Mouse (Mus musculus) olfactory bulb, adult 2 months (tissue): Measurements from ENCODE around the gene Ell2.

Source experiments
- CTCF ChIP-seq: fragments of 200-500 bp; IDR thresholded peaks from 2 replicates; pipeline ENCODE4 v1.5.1; 2012; ENCODE audit warnings: low read depth, mild to moderate bottlenecking, low read length, moderate library complexity; ENCODE audit not compliant: insufficient read depth
- POLR2A ChIP-seq: fragments of 200-500 bp; IDR thresholded peaks from 2 replicates; pipeline ENCODE4 v1.6.1; 2012; ENCODE audit warnings: mild to moderate bottlenecking, low read depth, low read length, moderate library complexity; ENCODE audit not compliant: insufficient read depth

DNA sequence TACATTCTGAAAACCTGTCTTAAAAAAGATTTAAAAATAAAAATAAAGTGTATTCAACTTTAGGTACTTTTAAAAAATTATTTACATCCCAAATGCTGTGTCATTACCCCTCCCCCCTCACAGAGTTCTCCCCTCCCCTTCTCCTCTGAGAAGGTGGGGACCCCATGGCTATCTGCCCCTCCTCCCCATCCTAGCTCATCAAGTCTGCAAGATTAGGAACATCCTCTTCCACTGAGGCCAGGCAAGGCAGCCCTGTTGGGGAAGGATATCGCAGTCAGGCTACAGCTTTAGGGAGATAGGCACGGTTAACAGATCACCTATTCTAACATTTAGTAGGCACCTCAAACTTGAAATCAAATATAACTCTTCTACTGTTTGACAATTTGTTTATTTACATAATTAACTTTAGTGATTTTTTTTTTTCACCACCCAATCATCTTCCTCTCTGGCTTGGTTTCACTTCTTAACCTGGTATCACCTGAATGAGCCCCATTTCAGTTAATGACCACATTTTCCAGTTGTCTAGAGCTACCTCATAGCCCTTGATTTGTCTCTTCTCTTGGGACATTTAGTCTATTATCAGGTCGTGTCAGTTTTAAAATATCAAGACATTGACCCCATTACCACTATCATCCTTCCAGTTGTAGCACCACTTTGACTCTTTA is 11.2 kb downstream of the Ell2 start:
- TF ChIP-seq POLR2A (no peak), CTCF (no peak)
